Comparison of ENCODE assay signal across 15 mouse cellular contexts in the genomic region with DNA sequence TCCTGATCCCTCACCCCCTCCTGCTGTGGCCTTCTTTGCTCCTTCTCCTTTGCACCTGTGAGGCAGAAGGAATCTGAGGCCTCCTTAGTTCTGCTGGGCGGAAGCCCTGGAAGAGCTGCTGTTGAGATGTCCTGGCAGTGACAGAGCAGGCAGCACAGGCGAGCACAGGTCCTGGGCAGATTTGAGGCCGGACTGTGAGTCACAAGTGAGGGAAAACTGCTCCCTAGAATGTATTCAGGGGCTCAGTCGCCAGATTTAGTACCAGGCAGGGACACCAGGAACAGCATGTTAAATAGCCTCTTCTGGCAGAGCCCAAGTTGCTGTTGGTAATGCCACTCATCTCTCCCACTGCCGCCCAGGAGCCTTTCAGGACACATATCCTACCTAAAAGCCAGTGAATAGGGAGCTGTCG.
"Had no signal": no experiment of that assay in that cellular context is flagged by ENCODE, and none has a peak within 500 bp of the region (broad histone marks: within the 10 kb centered on the region; RNA-seq: fewer than 3 reads in every experiment).

No protein-coding gene starts in this region.

- H3K9me3 ChIP-seq: limb, embryonic 13.5 days; lung, embryonic 15.5 days; midbrain, embryonic 12.5 days; neural tube, embryonic 12.5 days had no signal

- H3K27me3 ChIP-seq: limb, embryonic 13.5 days; lung, embryonic 15.5 days; midbrain, embryonic 12.5 days; neural tube, embryonic 12.5 days had no signal

- H3K9ac ChIP-seq: limb, embryonic 13.5 days; lung, embryonic 15.5 days; midbrain, embryonic 12.5 days; neural tube, embryonic 12.5 days had no signal

- H3K27ac ChIP-seq: kidney, postnatal 0 days; limb, embryonic 13.5 days; lung, embryonic 15.5 days; midbrain, embryonic 12.5 days; neural tube, embryonic 12.5 days had no signal

- DNase-seq: kidney, adult 11 months; kidney, adult 9 months; kidney, postnatal 4 days; retina, postnatal 1 day; right cerebral cortex, postnatal 4 days; spleen, adult 18-20 months; thymus, adult 2 months; thymus, postnatal 25 days had no signal

- ATAC-seq: midbrain, embryonic 16.5 days had no signal

- H3K4me2 ChIP-seq: limb, embryonic 13.5 days; liver, embryonic 11.5 days; lung, embryonic 15.5 days; midbrain, embryonic 12.5 days; neural tube, embryonic 12.5 days had no signal

- H3K4me3 ChIP-seq: limb, embryonic 13.5 days; lung, embryonic 15.5 days; midbrain, embryonic 12.5 days; neural tube, embryonic 12.5 days had no signal
